Mouse (Mus musculus) kidney, adult 2 months (tissue): ENCODE measurements around the gene Gtf3c2. TPM values are rescaled to one million over a fixed set of nuclear protein-coding genes. Genes with fewer than 3 reads are reported as not detected.

Experiments used
- DNase-seq: peaks from one replicate; pipeline ENCODE4 v3.0.0; 2021
- H3K27ac ChIP-seq: fragments of 200-500 bp; 2 replicates; pipeline ENCODE4 v1.5.1; 2012; ENCODE audit warnings: low read depth, low read length, control low read depth, inconsistent platforms; ENCODE audit not compliant: insufficient read depth
- H3K27me3 ChIP-seq: fragments of 200-500 bp; replicated peaks from 2 replicates; pipeline ENCODE4 v1.6.1; 2012; ENCODE audit warnings: mild to moderate bottlenecking, moderate library complexity, low read length, inconsistent platforms; ENCODE audit not compliant: control insufficient read depth, insufficient read depth
- H3K36me3 ChIP-seq: fragments of 200-500 bp; 2 replicates; pipeline ENCODE4 v1.6.1; 2012; ENCODE audit warnings: mild to moderate bottlenecking, moderate library complexity, low read length, inconsistent platforms; ENCODE audit not compliant: control insufficient read depth, insufficient read depth
- H3K4me1 ChIP-seq: fragments of 200-500 bp; 2 replicates; pipeline ENCODE4 v1.6.1; 2011; ENCODE audit warnings: low read length; ENCODE audit not compliant: control insufficient read depth, insufficient read depth
- H3K4me3 ChIP-seq: fragments of 200-500 bp; 2 replicates; pipeline ENCODE4 v1.5.1; 2011; ENCODE audit warnings: mild to moderate bottlenecking, low read depth, low read length, control low read depth; ENCODE audit not compliant: insufficient read depth
- CTCF ChIP-seq: fragments of 200-500 bp; conservative IDR thresholded peaks from 2 replicates; pipeline ENCODE4 v1.5.1; 2011; ENCODE audit warnings: low read depth, mild to moderate bottlenecking, control low read depth, low read length, moderate library complexity, mixed read lengths; ENCODE audit not compliant: insufficient read depth, insufficient read length
- POLR2A ChIP-seq: fragments of 200-500 bp; IDR thresholded peaks from one replicate; pipeline ENCODE4 v1.6.1; 2011; ENCODE audit warnings: low read depth, low read length, control low read depth
- WGBS: fragments of 180-500 bp; shearing (Covaris S2); methylation state at CpG from one replicate; pipeline ENCODE4 v1.1.7; 2018; 5-methylcytosine and 5-hydroxymethylcytosine counted together
- polyA plus RNA-seq: library from polyadenylated mRNA; depleted of rRNA; stranded (reverse); fragments of >200 nt; gene quantifications from 2 replicates; pipeline ENCODE4 v1.2.3, GENCODE M21; 2012

Gtf3c2 gene
- polyA plus RNA-seq, 1 experiment = 47.8 TPM

GRCm38 (mm10) chr5:31198170-31198569 lies 18.2 kb upstream of the Gtf3c2 start:
- no peak for DNase-seq
- H3K27me3 ChIP-seq = no peaks in the 10 kb centered on the region
- WGBS = 67% methylated on average over 9 of the region's 9 CpGs
- peaks cover 2% of the 10 kb centered on the region; the same call in 1 of the 2 replicates for H3K4me1 ChIP-seq
- H3K36me3 ChIP-seq = peaks cover 10% of the 10 kb centered on the region
- TF ChIP-seq POLR2A (no peak), CTCF (no peak)
- no peak overlapping the region for H3K4me3 ChIP-seq
- no peak overlapping the region for H3K27ac ChIP-seq

- Histone ChIP-seq H3K4me1 (peaks cover 4% of the 10 kb centered on the region), H3K27me3 (no peaks in the 10 kb centered on the region), H3K36me3 (peaks cover 10% of the 10 kb centered on the region), H3K4me3 (no peak overlapping the region), H3K27ac (no peak overlapping the region)
- TF ChIP-seq POLR2A (no peak), CTCF (no peak)
- WGBS = 90% methylated on average over 12 of the region's 12 CpGs
- no peak for DNase-seq
These were observed 17.1 kb upstream of the Gtf3c2 start for GRCm38 (mm10) chr5:31197072-31197471.

GRCm38 (mm10) chr5:31196207-31196606 lies 16.3 kb upstream of the Gtf3c2 start:
- no peak for DNase-seq
- Histone ChIP-seq H3K27me3 (no peaks in the 10 kb centered on the region), H3K36me3 (peaks cover 10% of the 10 kb centered on the region)

GRCm38 (mm10) chr5:31195671-31196070 lies 15.7 kb upstream of the Gtf3c2 start:
- TF ChIP-seq CTCF = no peak
- no peak for TF ChIP-seq POLR2A
- H3K27me3 ChIP-seq = no peaks in the 10 kb centered on the region
- H3K4me3 ChIP-seq = no peak overlapping the region
- peaks cover 7% of the 10 kb centered on the region for H3K4me1 ChIP-seq
- H3K27ac ChIP-seq = no peak overlapping the region
- H3K36me3 ChIP-seq = peaks cover 10% of the 10 kb centered on the region
- WGBS = 89% methylated on average over 4 of the region's 4 CpGs
- DNase-seq = no peak

More at GRCm38 (mm10) chr5:31196207-31196606, 16.3 kb upstream of the Gtf3c2 start:
- H3K27ac ChIP-seq = no peak overlapping the region
- TF ChIP-seq CTCF (no peak), POLR2A (no peak)
- WGBS = 84% methylated on average over 10 of the region's 10 CpGs
- no peak overlapping the region for H3K4me3 ChIP-seq
- peaks cover 7% of the 10 kb centered on the region for H3K4me1 ChIP-seq

DNA sequence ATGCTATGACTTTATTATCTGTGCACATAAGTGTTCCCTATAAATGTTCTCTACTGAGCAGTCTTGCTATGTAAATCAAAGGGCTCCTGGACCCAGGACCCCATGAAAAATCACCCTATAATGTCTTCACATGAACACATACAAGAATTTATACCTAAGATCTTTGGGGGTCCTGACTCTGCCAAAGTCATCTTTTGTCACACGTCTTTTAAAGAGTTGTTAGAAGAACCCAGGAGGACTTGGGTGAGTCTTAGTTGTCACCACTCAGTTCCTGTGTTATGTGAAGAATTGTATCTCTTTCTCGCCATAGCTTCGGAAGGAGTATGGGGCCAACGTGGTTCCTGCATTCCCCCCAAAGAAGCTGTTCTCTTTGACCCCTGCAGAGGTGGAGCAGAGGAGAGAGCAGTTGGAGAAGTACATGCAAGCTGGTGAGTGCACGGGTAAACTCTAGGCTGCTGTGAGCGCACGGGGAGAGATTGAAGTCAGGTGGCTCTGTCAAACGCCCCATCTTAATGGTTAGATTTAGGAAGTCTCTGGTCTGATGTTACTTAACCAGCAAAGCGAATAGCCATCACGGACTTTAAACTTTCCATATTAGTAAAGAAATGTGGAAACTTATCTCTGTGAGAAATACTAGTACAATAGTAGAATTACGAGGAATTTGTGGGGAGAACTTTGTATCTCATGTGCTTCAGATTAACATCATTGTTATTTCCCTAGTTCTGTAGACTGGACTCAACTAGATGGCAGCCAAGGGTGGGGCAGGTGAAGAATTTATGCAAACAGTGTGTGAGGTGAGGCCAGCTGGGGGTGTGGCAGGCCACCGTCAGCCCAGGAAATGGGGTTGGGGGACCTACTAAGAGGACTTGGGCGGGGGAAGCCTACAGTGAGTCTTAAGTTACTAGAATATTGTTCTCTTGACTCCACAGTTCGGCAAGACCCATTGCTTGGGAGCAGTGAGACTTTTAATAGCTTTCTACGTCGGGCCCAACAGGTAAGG lies 14.8 kb upstream of the Gtf3c2 start:
- WGBS = 91% methylated on average over 16 of the region's 16 CpGs
- peaks cover 10% of the 10 kb centered on the region for H3K36me3 ChIP-seq
- no peak for TF ChIP-seq CTCF
- no peak for TF ChIP-seq POLR2A
- no peak overlapping the region for H3K4me3 ChIP-seq
- H3K4me1 ChIP-seq = peaks cover 7% of the 10 kb centered on the region
- no peaks in the 10 kb centered on the region for H3K27me3 ChIP-seq
- H3K27ac ChIP-seq = no peak overlapping the region
- DNase-seq = no peak

DNA sequence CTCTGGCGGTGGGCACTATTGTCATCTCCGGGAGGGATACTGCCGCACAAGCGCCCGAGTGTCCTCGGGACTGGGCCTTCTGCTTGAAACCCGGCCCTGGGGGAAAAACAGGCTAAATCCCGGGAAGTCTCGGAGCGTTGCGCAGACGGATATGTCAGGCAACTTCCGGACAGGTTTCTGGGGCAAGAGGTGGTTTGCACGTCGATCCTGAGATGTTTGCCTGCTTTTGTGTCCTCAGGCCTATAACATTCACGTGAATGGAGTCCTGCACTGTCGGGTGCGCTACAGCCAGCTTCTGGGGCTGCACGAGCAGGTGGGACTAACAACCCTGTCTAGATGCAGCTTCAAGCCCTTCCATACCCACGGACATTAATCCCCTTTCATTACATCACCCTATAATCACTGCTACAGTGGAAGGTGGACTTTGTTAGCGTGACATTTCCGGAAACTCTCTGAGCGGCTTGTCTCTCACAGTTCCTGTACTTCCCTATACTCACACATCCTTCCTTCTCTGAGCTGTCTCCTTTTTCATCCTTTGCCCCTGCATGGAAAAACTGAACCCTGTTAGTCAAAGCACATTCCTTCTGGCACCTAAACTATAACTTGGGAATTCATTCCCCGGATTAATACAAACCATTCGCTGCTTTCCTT lies 13.8 kb upstream of the Gtf3c2 start:
- 6% methylated on average over 25 of the region's 25 CpGs for WGBS
- no peak for DNase-seq
- H3K36me3 ChIP-seq = peaks cover 10% of the 10 kb centered on the region

More for the DNA sequence above, 13.8 kb upstream of the Gtf3c2 start:
- Histone ChIP-seq H3K27me3 (no peaks in the 10 kb centered on the region), H3K4me3 (peak overlapping the region; percentile 81), H3K4me1 (peaks cover 7% of the 10 kb centered on the region), H3K27ac (peak overlapping the region; percentile 65)
- TF ChIP-seq CTCF (no peak), POLR2A (no peak)
